Mouse (Mus musculus) liver, embryonic 12.5 days (tissue): ENCODE measurements around the gene Sppl2b. TPM values are rescaled to one million over a fixed set of nuclear protein-coding genes. Genes with fewer than 3 reads are reported as not detected.

Experiments used
- ATAC-seq: fragments of 200-750 bp; cut with Nextera tagmentation; 2 replicates; pipeline ENCODE4 v1.8.0; 2017; ENCODE audit warnings: moderate number of reproducible peaks, mild to moderate bottlenecking, moderate library complexity
- H3K27ac ChIP-seq: fragments of 300-500 bp; sonication (generic); 2 replicates; pipeline ENCODE4 v1.5.1; 2016; ENCODE audit warnings: mild to moderate bottlenecking
- H3K27me3 ChIP-seq: fragments of 300-500 bp; sonication (generic); replicated peaks from 2 replicates; pipeline ENCODE4 v1.6.1; 2016; ENCODE audit warnings: mild to moderate bottlenecking, moderate library complexity
- H3K36me3 ChIP-seq: fragments of 300-500 bp; sonication (generic); 2 replicates; pipeline ENCODE4 v1.6.1; 2016; ENCODE audit warnings: mild to moderate bottlenecking, moderate library complexity
- H3K4me1 ChIP-seq: fragments of 300-500 bp; sonication (generic); 2 replicates; pipeline ENCODE4 v1.6.1; 2016
- H3K4me2 ChIP-seq: fragments of 300-500 bp; sonication (generic); 2 replicates; pipeline ENCODE4 v1.6.1; 2016; ENCODE audit warnings: mild to moderate bottlenecking, moderate library complexity
- H3K4me3 ChIP-seq: fragments of 300-500 bp; sonication (generic); 2 replicates; pipeline ENCODE4 v1.5.1; 2016; ENCODE audit warnings: mild to moderate bottlenecking, moderate library complexity
- H3K9ac ChIP-seq: fragments of 300-500 bp; sonication (generic); 2 replicates; pipeline ENCODE4 v1.6.1; 2016; ENCODE audit warnings: mild to moderate bottlenecking, moderate library complexity
- H3K9me3 ChIP-seq: fragments of 300-500 bp; sonication (generic); replicated peaks from 2 replicates; pipeline ENCODE4 v1.6.1; 2016; ENCODE audit warnings: mild to moderate bottlenecking, moderate library complexity
- WGBS: fragments of 180-500 bp; shearing (Covaris S2); methylation state at CpG from one replicate; pipeline ENCODE4 v1.1.7; 2016; ENCODE audit not compliant: insufficient replicate concordance; 5-methylcytosine and 5-hydroxymethylcytosine counted together
- polyA plus RNA-seq: library from polyadenylated mRNA; unstranded; fragments of >200 nt; fragmentation: Nextera tagmentation; extraction: Ambion mirVana; gene quantifications from 2 replicates; pipeline ENCODE4 v1.2.1, GENCODE M21; 2016

Gene Sppl2b
- polyA plus RNA-seq, 1 experiment from 2014 or later: 66.1 TPM

DNA sequence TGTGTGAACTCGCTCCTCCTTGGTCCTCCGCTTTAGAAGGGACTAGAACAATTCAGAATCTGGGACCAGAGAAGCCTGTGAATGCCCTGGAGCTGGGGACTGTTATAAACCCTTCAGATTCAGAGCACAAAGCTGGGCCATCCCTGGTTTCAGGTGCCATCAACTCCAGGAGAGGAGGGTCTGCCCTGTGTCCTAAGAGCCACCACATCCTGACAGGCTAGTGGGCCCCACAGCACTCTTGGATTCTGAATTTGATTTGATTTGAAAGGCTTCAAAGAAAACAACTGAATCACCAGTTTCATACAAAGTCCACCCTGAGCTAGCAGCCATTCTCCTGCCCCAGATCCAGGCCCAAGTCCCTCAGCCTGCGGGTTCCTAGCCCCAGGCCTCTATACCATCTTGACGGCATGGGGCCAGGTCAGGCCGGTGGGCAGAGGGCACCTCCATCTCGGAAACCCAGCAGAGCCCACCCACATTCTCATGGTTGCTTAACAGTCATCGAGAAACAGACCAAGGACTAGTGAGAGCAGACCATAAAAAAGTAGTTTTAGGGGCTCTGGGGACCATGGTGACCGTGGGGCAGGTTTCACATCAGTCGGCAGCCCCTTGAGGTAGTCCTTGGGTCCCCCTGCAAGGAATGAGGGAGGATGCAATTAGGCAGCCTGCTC is 47.3 kb downstream of the Sppl2b start:
- Histone ChIP-seq H3K27me3 (no peaks in the 10 kb centered on the region), H3K36me3 (peaks cover 74% of the 10 kb centered on the region), H3K9me3 (no peaks in the 10 kb centered on the region), H3K4me2 (no peak overlapping the region), H3K4me1 (peaks cover 33% of the 10 kb centered on the region), H3K9ac (no peak overlapping the region), H3K4me3 (no peak overlapping the region), H3K27ac (no peak overlapping the region)
- no peak for ATAC-seq
- 84% methylated on average over 9 of the region's 9 CpGs for WGBS

DNA sequence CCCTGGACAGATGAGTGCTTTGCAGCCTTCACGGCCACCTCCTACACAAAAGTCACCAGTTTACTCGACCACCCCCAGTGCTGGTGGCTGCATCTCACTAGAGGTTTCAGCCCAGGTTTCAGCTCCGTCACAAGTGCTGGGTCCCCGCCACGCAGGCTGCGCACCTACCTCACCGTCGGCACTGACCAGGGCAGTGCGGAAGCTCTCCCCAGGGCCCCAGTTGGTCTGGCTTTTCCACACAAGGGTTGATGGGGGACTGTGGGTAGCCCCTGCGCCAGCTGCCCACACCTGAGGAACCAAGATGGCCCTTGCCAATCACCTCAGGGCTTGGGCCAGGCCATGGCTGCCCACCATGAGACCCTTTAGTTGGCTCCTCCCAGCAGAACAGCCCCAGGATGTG is 48.2 kb downstream of the Sppl2b start:
- Histone ChIP-seq H3K36me3 (peaks cover 75% of the 10 kb centered on the region), H3K4me3 (no peak overlapping the region), H3K9ac (no peak overlapping the region), H3K4me1 (peaks cover 25% of the 10 kb centered on the region), H3K9me3 (no peaks in the 10 kb centered on the region), H3K4me2 (no peak overlapping the region), H3K27me3 (no peaks in the 10 kb centered on the region), H3K27ac (no peak overlapping the region)
- no peak for ATAC-seq
- WGBS: 82% methylated on average over 10 of the region's 10 CpGs

GRCm38 (mm10) chr10:80904004-80904693 is 49.1 kb downstream of the Sppl2b start:
- Histone ChIP-seq H3K27me3 (no peaks in the 10 kb centered on the region), H3K27ac (no peak overlapping the region), H3K4me2 (no peak overlapping the region), H3K4me3 (no peak overlapping the region), H3K9me3 (no peaks in the 10 kb centered on the region), H3K9ac (no peak overlapping the region), H3K4me1 (peaks cover 16% of the 10 kb centered on the region), H3K36me3 (peaks cover 75% of the 10 kb centered on the region)
- ATAC-seq: no peak
- 81% methylated on average over 28 of the region's 28 CpGs for WGBS

GRCm38 (mm10) chr10:80904709-80905108 is 49.6 kb downstream of the Sppl2b start:
- Histone ChIP-seq H3K36me3 (peaks cover 76% of the 10 kb centered on the region), H3K4me3 (no peak overlapping the region), H3K27me3 (no peaks in the 10 kb centered on the region), H3K4me2 (no peak overlapping the region), H3K27ac (no peak overlapping the region), H3K9ac (no peak overlapping the region), H3K9me3 (no peaks in the 10 kb centered on the region), H3K4me1 (peaks cover 11% of the 10 kb centered on the region)
- ATAC-seq: no peak
- 90% methylated on average over 11 of the region's 11 CpGs for WGBS

GRCm38 (mm10) chr10:80909375-80910162 is 54.5 kb downstream of the Sppl2b start:
- WGBS: 84% methylated on average over 22 of the region's 22 CpGs
- Histone ChIP-seq H3K27me3 (no peaks in the 10 kb centered on the region), H3K36me3 (peaks cover 94% of the 10 kb centered on the region), H3K9me3 (no peaks in the 10 kb centered on the region), H3K27ac (no peak overlapping the region), H3K9ac (no peak overlapping the region), H3K4me2 (no peak overlapping the region), H3K4me3 (no peak overlapping the region), H3K4me1 (peaks cover 9% of the 10 kb centered on the region)
- ATAC-seq: no peak

- peaks cover 80% of the 10 kb centered on the region for H3K36me3 ChIP-seq
- H3K9ac ChIP-seq: no peak overlapping the region
- H3K4me2 ChIP-seq: no peak overlapping the region
- ATAC-seq: no peak
- no peaks in the 10 kb centered on the region for H3K27me3 ChIP-seq
- 76% methylated on average over 4 of the region's 4 CpGs for WGBS
- no peak overlapping the region for H3K27ac ChIP-seq
- no peak overlapping the region for H3K4me3 ChIP-seq
- peaks cover 27% of the 10 kb centered on the region for H3K4me1 ChIP-seq
- H3K9me3 ChIP-seq: no peaks in the 10 kb centered on the region
Measured at GRCm38 (mm10) chr10:80911354-80911753, 56.3 kb downstream of the Sppl2b start.

DNA sequence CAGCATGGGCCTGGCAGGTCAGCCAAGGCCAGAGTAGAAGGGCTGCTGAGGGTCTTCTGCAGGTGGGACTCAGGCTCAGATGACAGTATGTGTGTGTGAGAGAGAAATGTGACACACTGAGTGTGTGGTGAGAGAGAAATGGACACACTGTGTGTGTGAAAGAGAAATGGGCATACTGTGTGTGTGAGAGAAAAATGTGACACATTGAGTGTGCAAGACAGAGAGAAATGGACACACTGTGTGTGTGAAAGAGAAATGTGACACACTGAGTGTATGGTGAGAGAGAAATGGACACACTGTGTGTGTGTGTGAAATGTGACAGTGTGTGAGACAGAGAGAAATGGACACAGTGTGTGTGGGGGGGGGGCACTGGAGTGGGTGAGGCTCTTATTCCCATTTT is 56.8 kb downstream of the Sppl2b start:
- Histone ChIP-seq H3K4me3 (no peak overlapping the region), H3K4me2 (no peak overlapping the region), H3K36me3 (peaks cover 77% of the 10 kb centered on the region), H3K27ac (no peak overlapping the region), H3K9me3 (no peaks in the 10 kb centered on the region), H3K9ac (no peak overlapping the region), H3K4me1 (peaks cover 32% of the 10 kb centered on the region), H3K27me3 (no peaks in the 10 kb centered on the region)
- ATAC-seq: no peak

- no peak overlapping the region for H3K9ac ChIP-seq
- H3K36me3 ChIP-seq: peaks cover 62% of the 10 kb centered on the region
- 84% methylated on average over 7 of the region's 8 CpGs for WGBS
- no peak for ATAC-seq
- no peak overlapping the region for H3K4me2 ChIP-seq
- peaks cover 45% of the 10 kb centered on the region for H3K4me1 ChIP-seq
- H3K4me3 ChIP-seq: no peak overlapping the region
- H3K27me3 ChIP-seq: peaks cover 8% of the 10 kb centered on the region; the same call in 1 of the 2 replicates
- no peak overlapping the region for H3K27ac ChIP-seq
- no peaks in the 10 kb centered on the region for H3K9me3 ChIP-seq
Measured at GRCm38 (mm10) chr10:80913364-80914011, 58.4 kb downstream of the Sppl2b start.

DNA sequence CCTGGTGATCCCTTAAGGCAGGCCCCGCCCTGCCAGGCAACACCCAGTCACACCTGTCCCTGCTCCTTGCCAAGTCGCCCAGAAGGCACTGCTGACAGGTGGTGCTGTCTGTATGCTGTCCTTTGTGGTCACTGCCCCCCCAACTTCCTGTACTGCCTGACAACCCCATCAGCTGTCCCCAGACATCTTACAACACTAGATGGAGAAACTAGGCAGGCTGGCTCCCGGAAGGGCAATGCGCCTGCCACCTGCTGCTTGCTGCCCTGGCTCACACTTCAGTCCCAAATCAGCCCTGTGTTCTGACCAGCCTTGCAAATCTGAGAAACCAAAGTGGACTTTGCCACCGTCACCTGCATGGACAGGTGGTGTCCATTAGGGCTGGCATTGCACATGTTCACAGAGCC is 59.2 kb downstream of the Sppl2b start:
- Histone ChIP-seq H3K4me2 (no peak overlapping the region), H3K27ac (no peak overlapping the region), H3K4me3 (no peak overlapping the region), H3K4me1 (peaks cover 47% of the 10 kb centered on the region), H3K27me3 (peaks cover 16% of the 10 kb centered on the region; the same call in 1 of the 2 replicates), H3K36me3 (peaks cover 54% of the 10 kb centered on the region), H3K9ac (no peak overlapping the region), H3K9me3 (no peaks in the 10 kb centered on the region)
- ATAC-seq: no peak
- WGBS: 79% methylated on average over 5 of the region's 5 CpGs

DNA sequence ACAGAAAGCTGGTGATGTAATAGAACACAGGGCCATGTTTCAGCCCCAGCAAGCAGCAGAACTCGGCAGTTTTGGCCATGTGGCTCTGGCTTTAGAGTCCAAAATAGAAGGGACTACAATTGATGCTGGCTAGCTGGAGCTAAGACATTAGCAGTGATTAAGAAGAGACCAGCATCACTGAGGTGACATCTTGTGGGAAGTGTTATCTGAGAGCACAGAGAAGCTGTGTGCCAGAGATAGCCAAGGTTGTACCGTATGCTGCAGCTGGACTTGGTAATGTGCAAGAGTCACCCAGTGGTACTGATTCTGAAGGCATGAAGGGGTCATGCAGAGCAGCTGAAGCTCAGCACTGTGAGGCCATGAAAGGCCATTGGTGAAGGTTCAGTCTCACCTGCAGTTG is 60.2 kb downstream of the Sppl2b start:
- Histone ChIP-seq H3K27me3 (peaks cover 19% of the 10 kb centered on the region; the same call in 1 of the 2 replicates), H3K4me1 (peaks cover 47% of the 10 kb centered on the region), H3K36me3 (peaks cover 44% of the 10 kb centered on the region), H3K27ac (no peak overlapping the region), H3K4me3 (no peak overlapping the region), H3K9ac (no peak overlapping the region), H3K9me3 (no peaks in the 10 kb centered on the region), H3K4me2 (no peak overlapping the region)
- WGBS: 20% methylated on average over 2 of the region's 2 CpGs
- no peak for ATAC-seq

- 86% methylated on average over 4 of the region's 4 CpGs for WGBS
- Histone ChIP-seq H3K4me1 (peaks cover 47% of the 10 kb centered on the region), H3K4me2 (no peak overlapping the region), H3K36me3 (peaks cover 39% of the 10 kb centered on the region), H3K4me3 (no peak overlapping the region), H3K27me3 (peaks cover 19% of the 10 kb centered on the region; the same call in 1 of the 2 replicates), H3K9ac (no peak overlapping the region), H3K27ac (no peak overlapping the region), H3K9me3 (no peaks in the 10 kb centered on the region)
- no peak for ATAC-seq
Measured at GRCm38 (mm10) chr10:80915736-80916135, 60.7 kb downstream of the Sppl2b start.
